Mouse (Mus musculus): ENCODE results near the gene Il27ra.

Gene Il27ra

GRCm38 (mm10) chr8:84042066-84042947 lies at the start of gene Il27ra:
Gene Il27ra, minus strand, starts transcription at chr8:84042589.
- DNase-seq = peak; percentile 81

- DNase-seq = no peak
These were observed 48.2 kb upstream of the Il27ra start for GRCm38 (mm10) chr8:84090585-84090984.

- DNase-seq = no peak
These were observed 46.9 kb upstream of the Il27ra start for GRCm38 (mm10) chr8:84089277-84089676.

GRCm38 (mm10) chr8:84087821-84088220 lies 45.4 kb upstream of the Il27ra start:
- DNase-seq = no peak

GRCm38 (mm10) chr8:84087156-84087555 lies 44.8 kb upstream of the Il27ra start:
- no peak for DNase-seq

GRCm38 (mm10) chr8:84084341-84085115 lies 42.1 kb upstream of the Il27ra start:
- peak; percentile 29 for DNase-seq

- DNase-seq = peak; percentile 60
These were observed 41.4 kb upstream of the Il27ra start for GRCm38 (mm10) chr8:84083829-84084241.

- peak; percentile 27 for DNase-seq
These were observed 36.8 kb upstream of the Il27ra start for GRCm38 (mm10) chr8:84079206-84079605.

- DNase-seq = no peak
These were observed 34.5 kb upstream of the Il27ra start for GRCm38 (mm10) chr8:84076849-84077248.

GRCm38 (mm10) chr8:84076412-84076811 lies 34.0 kb upstream of the Il27ra start:
- no peak for DNase-seq

GRCm38 (mm10) chr8:84073230-84073976 lies 31.0 kb upstream of the Il27ra start:
- no peak for DNase-seq

GRCm38 (mm10) chr8:84072321-84072720 lies 29.9 kb upstream of the Il27ra start:
- no peak for DNase-seq

GRCm38 (mm10) chr8:84071921-84072320 lies 29.5 kb upstream of the Il27ra start:
- DNase-seq = no peak

GRCm38 (mm10) chr8:84070667-84071066 lies 28.3 kb upstream of the Il27ra start:
- DNase-seq = no peak

- DNase-seq = no peak
These were observed 27.9 kb upstream of the Il27ra start for GRCm38 (mm10) chr8:84070241-84070640.

GRCm38 (mm10) chr8:84069750-84070149 lies 27.4 kb upstream of the Il27ra start:
- DNase-seq = no peak

- DNase-seq = no peak
These were observed 26.8 kb upstream of the Il27ra start for GRCm38 (mm10) chr8:84069169-84069568.

GRCm38 (mm10) chr8:84068316-84069035 lies 26.1 kb upstream of the Il27ra start:
- DNase-seq = no peak

GRCm38 (mm10) chr8:84067911-84068310 lies 25.5 kb upstream of the Il27ra start:
- DNase-seq = no peak

GRCm38 (mm10) chr8:84067047-84067573 lies 24.7 kb upstream of the Il27ra start:
- peak; percentile 92 for DNase-seq

GRCm38 (mm10) chr8:84066291-84066930 lies 24.0 kb upstream of the Il27ra start, which contains the start of gene Rfx1:
Gene Rfx1, plus strand, starts transcription at chr8:84066834.
- DNase-seq = peak; percentile 100
